In genomic region chr2:11918070-11918469, GRCm38 (mm10) we compare ENCODE assay signal across 28 mouse cellular contexts.
"Had no signal": no experiment of that assay in that cellular context is flagged by ENCODE, and none has a peak within 500 bp of the region (broad histone marks: within the 10 kb centered on the region; RNA-seq: fewer than 3 reads in every experiment).

No protein-coding gene starts in this region.

- ATAC-seq: hindbrain, postnatal 0 days; intestine, embryonic 16.5 days had no signal

- H3K27me3 ChIP-seq: heart, embryonic 13.5 days; heart, embryonic 15.5 days; hindbrain, embryonic 13.5 days; hindbrain, embryonic 15.5 days; kidney, embryonic 15.5 days; limb, embryonic 12.5 days; liver, embryonic 13.5 days had no signal

- H3K9ac ChIP-seq: heart, embryonic 13.5 days; heart, embryonic 15.5 days; hindbrain, embryonic 13.5 days; hindbrain, embryonic 15.5 days; kidney, embryonic 15.5 days; limb, embryonic 12.5 days; liver, embryonic 13.5 days had no signal

- H3K36me3 ChIP-seq: heart, embryonic 13.5 days; heart, embryonic 15.5 days; hindbrain, embryonic 13.5 days; hindbrain, embryonic 15.5 days; kidney, embryonic 15.5 days; limb, embryonic 10.5 days; limb, embryonic 12.5 days; liver, embryonic 13.5 days had no signal

- H3K9me3 ChIP-seq: heart, embryonic 13.5 days; heart, embryonic 15.5 days; hindbrain, embryonic 13.5 days; hindbrain, embryonic 15.5 days; kidney, embryonic 15.5 days; limb, embryonic 10.5 days; limb, embryonic 12.5 days; liver, embryonic 13.5 days had no signal

- H3K4me2 ChIP-seq: heart, embryonic 11.5 days; heart, embryonic 13.5 days; heart, embryonic 15.5 days; hindbrain, embryonic 13.5 days; hindbrain, embryonic 15.5 days; kidney, embryonic 15.5 days; limb, embryonic 12.5 days; liver, embryonic 11.5 days; liver, embryonic 13.5 days had no signal

- H3K4me3 ChIP-seq: gastrocnemius, adult 2 months; heart, adult 2 months; heart, embryonic 13.5 days; heart, embryonic 15.5 days; hindbrain, embryonic 13.5 days; hindbrain, embryonic 15.5 days; kidney, embryonic 15.5 days; limb, embryonic 10.5 days; limb, embryonic 12.5 days; liver, embryonic 13.5 days had no signal

- H3K27ac ChIP-seq: gastrocnemius, adult 2 months; heart, adult 2 months; heart, embryonic 13.5 days; heart, embryonic 15.5 days; hindbrain, embryonic 13.5 days; hindbrain, embryonic 15.5 days; hindbrain, postnatal 0 days; kidney, embryonic 15.5 days; kidney, postnatal 0 days; limb, embryonic 10.5 days; limb, embryonic 12.5 days; liver, embryonic 13.5 days had no signal

- H3K4me1 ChIP-seq: heart, embryonic 13.5 days; heart, embryonic 15.5 days; hindbrain, embryonic 13.5 days; hindbrain, embryonic 15.5 days; kidney, embryonic 15.5 days; limb, embryonic 10.5 days; limb, embryonic 12.5 days had no signal

- DNase-seq: gastrocnemius, adult 2 months; gastrocnemius, postnatal 10 days; gastrocnemius, postnatal 25 days; heart, adult 11 months; heart, adult 2 months; heart, postnatal 14 days; heart, postnatal 36 days; kidney, adult 11 months; kidney, adult 2 months; kidney, adult 9 months; kidney, postnatal 14 days; kidney, postnatal 36 days; layer of hippocampus, adult 9-11 months; layer of hippocampus, postnatal 36 days; liver; liver, embryonic 13.5 days had no signal
